Mouse (Mus musculus) adrenal gland, postnatal 25 days (tissue): ENCODE data around the gene Actr5. TPM values are rescaled to one million over a fixed set of nuclear protein-coding genes. Genes with fewer than 3 reads are reported as not detected.

Source experiments
- DNase-seq: peaks from one replicate; pipeline ENCODE4 v3.0.0; 2021; ENCODE audit warnings: mixed read lengths
- microRNA-seq, 2 experiments: library from miRNA; unstranded; fragments of <30 nt; microRNA quantifications; one replicate each; pipeline ENCODE4 v1.2.0; 2021
- total RNA-seq: library from RNA; stranded (reverse); gene quantifications from 2 replicates; pipeline ENCODE4 v1.2.3, GENCODE M21; 2021

Actr5 gene
- total RNA-seq, 1 experiment from 2014 or later: 14.8 TPM

DNA sequence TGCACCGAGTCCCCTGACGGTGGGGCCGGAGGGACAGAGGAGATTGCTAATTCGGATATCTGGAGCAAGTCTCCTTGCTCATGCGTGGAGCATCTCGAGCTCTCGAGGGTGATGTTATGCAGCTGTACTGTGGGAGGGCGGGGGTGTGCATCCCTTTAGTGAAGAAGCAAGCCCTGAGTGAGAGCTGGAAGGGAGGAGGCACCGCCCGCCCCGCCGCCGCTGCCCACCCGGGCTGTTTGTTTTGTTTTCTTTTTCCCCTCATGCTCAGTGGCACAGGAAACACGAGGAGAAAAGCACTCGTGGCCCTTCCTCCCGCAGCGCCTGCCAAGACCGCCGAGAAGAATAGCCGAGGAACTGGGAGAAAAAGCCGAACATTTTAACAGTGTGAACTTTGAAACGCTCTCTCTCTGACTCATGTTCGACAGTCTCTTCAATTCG, 63.1 kb downstream of the Actr5 start:
- peak; percentile 57 for DNase-seq

Small RNA genes lying within 50 kb of the gene (microRNA-seq; reads per million reads assigned to microRNA genes)
- 2.5 to 3.8 reads per million in 2 experiments for gene Mir3474

Other genes with a start within 250 kb of the Actr5 start
- 5.3 and 8.6 TPM in 2 replicates for gene Snhg11, start 249.2 kb upstream of the Actr5 start, total RNA-seq
- gene Ralgapb, start 215.0 kb upstream of the Actr5 start, total RNA-seq: 68.9 and 72.1 TPM in 2 replicates
- gene Adig, start 122.3 kb upstream of the Actr5 start, total RNA-seq: 43.7 and 44.2 TPM in 2 replicates
- gene Arhgap40, start 112.1 kb upstream of the Actr5 start, total RNA-seq: not detected in 2 replicates
- gene Slc32a1, start 14.1 kb upstream of the Actr5 start, total RNA-seq: not detected in 2 replicates
- gene Ppp1r16b, start 40.5 kb downstream of the Actr5 start, total RNA-seq: 15.8 and 19.0 TPM in 2 replicates
- 2.3 and 2.8 TPM in 2 replicates for gene Fam83d, start 143.2 kb downstream of the Actr5 start, total RNA-seq
- 15.3 and 15.4 TPM in 2 replicates for gene Dhx35, start 169.9 kb downstream of the Actr5 start, total RNA-seq